Mouse (Mus musculus) gastrocnemius, postnatal 14 days (tissue): ENCODE data around the gene Mrs2. TPM values are rescaled to one million over a fixed set of nuclear protein-coding genes. Genes with fewer than 3 reads are reported as not detected.
A peak's percentile ranks its signal among the peaks of the same experiment; 100 is the strongest.

ENCODE experiments used
- DNase-seq: peaks from one replicate; pipeline ENCODE4 v3.0.0; 2021; ENCODE audit warnings: mixed read lengths
- intact Hi-C: fragments of 180-260 bp; cut with DNase I; formaldehyde crosslinking; loops from one replicate; pipeline ENCODE4 v1.15.1; 2025; ENCODE audit warnings: low total_unique reads
- long read RNA-seq, 2 experiments: library from polyadenylated mRNA; stranded (forward); transcript quantifications; one replicate each; pipeline ENCODE4 v2.0.0; 2021
- total RNA-seq, 2 experiments: library from RNA; stranded (reverse); gene quantifications; 2 replicates each; pipeline ENCODE4 v1.2.3; 2021

Mrs2 gene
- 10 to 100 TPM; 22.2 to 22.6 TPM for total RNA-seq
- long read RNA-seq, experiment 1, full-length matches to known transcripts: 9 of 18 reads
- long read RNA-seq, experiment 1, partial matches to known transcripts: 1 of 18 reads
- long read RNA-seq, experiment 1, other reads (novel, unspliced or antisense): 8 of 18 reads
- long read RNA-seq, experiment 2, full-length matches to known transcripts: 14 of 30 reads
- long read RNA-seq, experiment 2, partial matches to known transcripts: 2 of 30 reads
- long read RNA-seq, experiment 2, other reads (novel, unspliced or antisense): 14 of 30 reads

DNA sequence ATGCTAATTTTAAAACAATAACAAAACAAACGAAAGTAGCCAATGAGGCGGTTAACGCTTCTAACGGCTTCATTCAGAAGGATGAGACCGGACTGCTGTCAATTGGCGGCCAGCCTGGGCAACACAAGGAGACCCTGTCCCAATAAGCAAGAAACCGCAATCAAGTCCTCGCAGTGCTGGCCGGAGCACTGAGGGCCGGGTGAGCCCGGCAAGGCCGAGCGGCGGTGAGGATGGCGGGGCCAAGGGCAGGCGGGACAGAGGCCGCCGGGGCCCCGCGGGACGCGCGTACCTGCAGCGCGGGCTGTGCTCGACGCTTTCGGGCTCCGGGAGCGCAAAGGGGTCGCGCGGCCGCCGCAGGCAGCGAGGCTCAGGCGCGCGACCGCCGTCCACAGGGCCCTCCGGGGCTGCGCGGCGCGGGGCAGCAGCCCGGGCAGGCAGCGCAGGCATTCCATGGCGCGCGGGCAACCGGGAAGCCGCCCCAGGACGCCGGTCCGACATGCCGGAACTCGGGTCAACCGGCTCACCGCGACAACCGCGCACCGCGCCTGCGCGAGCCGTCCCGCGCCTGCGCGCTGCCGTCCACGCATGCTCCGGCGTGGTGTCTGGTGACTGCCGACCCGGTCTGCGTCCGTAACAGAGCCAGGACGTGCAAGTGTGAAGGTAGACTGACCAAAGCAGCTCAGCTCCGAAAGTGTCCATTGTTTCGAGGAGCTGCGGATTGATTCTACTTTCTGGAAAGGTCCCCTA, at the start of gene Mrs2:
Gene Mrs2, minus strand, starts transcription at position 587 of the 747 bp plus-strand sequence.
- peak; percentile 88 for DNase-seq
- intact Hi-C loops: no loop called here

DNA sequence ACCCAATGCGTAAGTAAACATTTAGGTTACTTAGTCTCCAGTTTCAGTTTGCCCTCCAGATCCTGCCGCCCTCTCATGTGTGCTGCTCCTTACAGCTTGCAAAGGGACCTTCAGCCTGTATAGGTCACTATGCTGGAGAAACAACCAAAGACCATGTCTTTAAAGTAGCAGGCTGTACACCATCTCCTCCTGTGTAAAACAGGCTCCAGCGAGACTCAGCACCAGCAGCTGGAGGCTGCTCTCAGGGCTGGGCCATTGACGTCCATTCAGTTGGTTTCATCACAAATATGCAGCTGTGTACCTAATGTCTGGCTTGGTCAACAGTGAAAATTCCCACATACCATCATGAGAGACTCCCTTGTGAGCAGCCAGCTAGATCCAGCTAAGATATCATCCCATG, 49.6 kb upstream of the Mrs2 start:
- intact Hi-C loops: no loop called here
- DNase-seq: no peak

DNA sequence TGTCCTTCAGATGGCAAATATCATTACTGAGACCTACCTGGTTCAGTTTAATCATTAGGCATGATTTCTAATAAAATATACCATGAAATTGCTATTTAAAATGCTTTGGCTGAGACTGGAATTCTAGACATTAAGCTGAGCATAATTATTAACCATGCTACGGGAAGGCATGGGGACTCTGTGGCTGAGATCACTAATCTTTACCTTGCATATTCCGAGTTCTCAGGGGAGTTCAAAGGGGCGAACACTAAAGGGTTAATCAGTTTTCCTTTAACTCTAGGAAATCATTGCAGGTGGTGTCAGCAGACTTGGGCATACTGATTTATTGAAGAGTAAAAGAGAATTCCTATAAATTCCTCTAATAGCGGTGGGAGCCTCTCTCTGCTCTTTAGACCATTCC, 47.0 kb upstream of the Mrs2 start:
- no peak for DNase-seq
- intact Hi-C loops: no loop called here

DNA sequence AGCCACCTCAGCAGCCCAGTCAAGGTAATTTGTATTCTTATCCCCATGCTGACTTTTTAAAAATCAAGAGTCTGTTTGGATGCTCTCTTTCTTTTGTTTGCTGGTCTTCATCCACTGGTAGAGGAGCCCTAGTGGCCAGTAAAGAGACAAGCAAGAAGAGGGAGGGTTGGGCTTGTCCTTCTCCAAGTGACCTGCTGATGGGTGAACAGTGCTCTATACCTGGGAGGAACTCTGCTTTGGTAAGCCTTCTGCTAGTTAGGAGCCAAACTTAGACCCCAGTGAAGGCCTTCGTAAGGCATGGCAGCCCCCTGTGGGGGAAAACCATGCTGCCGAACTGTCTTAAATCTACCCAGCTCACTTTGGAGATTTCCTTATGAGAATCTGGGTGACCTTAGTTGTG, 46.5 kb upstream of the Mrs2 start:
- no peak for DNase-seq
- intact Hi-C loops: no loop called here

DNA sequence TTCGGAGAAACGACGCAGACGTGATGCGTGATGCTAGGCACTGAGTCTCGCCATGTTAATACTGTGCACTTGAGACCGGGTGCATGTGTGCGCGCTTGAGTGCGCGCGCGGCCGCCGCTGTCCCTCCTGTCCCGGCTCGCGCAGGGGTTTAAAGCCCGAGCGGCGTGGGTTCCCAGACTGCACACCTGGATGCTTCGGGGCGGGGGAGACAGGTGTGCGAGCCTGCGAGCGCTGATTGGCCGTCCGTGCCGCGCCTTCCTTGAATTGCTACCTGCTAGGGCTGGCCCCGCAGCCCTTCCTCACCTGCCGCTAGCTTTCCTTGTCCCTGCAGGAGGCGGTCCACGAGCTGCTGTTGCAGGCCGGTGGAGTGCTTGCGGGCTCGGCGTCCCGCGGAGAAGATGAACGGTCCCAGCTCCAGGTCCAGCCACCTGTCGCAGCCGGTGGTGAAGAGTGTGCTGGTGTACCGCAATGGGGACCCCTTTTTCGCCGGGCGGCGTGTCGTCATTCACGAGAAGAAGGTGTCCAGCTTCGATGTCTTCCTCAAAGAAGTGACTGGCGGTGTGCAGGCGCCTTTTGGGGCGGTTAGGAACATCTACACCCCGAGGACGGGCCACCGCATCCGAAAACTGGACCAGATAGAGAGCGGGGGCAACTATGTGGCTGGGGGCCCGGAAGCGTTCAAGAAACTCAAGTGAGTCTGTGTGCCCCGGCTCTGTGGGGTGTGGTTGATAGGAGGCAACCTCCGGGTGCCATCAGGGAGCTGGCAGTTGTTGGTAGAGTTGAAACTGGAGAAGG, 35.9 kb upstream of the Mrs2 start, which contains the start of gene Dcdc2a:
Gene Dcdc2a, plus strand, starts transcription at position 132 of the 795 bp plus-strand sequence.
- intact Hi-C loops: no loop called here
- DNase-seq: no peak

DNA sequence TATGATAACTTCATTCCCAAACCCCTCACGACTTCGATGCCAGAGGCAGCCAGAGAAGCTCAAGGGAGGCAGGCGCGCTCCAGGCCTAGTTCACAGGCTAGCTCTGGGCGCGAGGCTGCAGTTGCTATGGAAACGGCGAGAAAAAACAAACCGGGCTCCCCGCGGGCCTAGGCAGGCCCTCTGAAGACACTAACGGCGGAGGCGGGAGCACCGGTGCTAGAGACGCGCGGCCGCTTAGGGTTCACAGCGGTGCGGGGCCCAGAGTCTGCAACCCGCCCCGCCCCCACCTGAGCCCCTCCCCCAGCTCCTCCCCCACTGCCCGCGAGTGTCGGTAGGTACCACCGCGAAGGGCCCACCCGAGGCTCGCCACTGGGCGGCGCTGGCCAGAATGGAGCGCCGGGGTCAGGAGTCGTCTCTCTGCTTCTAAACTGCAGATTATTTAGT, 35.0 kb upstream of the Mrs2 start:
- peak; percentile 23 for DNase-seq
- intact Hi-C loops: no loop called here

DNA sequence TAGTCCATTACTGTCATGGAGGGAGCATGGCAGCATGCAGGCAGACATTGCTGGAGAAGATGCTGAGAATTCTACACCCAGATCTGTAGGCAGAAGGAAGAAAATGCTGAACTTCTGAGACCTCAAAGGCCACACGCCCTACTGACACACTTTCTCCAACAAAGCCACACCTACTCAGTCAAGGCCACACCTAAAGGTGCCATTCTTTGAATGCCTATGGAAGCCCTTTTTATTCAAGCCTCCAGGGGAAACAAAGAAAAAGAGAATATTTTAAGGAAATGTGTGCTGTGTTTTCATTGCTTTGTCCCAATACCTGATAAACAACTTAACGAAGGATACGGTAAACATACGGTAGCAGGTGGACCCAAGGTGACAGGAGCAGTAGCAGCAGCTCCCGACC, 32.5 kb upstream of the Mrs2 start:
- no peak for DNase-seq
- intact Hi-C loops: no loop called here

DNA sequence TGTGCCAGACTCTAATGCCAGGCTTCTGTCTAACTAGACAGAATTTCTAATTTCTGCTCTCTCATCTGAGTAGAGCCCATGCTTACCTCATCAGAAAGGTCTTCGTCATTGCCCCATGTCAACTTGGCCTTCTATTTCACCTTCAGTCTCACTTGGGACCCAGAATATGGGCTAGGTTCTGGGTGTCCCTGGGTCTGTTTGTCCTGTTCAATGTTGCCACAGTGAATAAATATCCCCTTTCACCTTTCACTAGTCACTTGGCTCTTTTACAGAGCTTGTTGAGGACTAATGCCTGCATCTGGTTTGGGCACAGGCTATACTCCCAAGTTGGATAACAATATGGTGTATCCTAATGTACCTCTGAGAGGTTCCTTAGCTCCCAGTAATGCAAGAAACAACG, 19.3 kb upstream of the Mrs2 start:
- intact Hi-C loops: no loop called here
- no peak for DNase-seq

DNA sequence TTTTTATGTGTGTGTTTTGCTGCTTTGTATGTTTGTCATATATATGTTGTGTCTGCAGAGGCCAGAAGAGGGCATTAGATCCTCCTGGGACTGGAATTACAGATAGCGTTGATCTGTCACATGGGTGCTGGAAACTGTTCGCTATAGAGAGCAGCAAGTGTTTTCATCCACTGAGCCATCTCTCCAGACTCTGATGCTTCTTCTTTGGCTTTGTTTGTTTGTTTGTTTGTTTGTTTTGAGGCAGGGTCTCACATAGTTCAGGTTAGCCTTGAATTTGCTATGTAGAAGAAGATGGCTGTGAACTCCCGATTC, 6.9 kb upstream of the Mrs2 start:
- no peak for DNase-seq
- intact Hi-C loops: no loop called here

DNA sequence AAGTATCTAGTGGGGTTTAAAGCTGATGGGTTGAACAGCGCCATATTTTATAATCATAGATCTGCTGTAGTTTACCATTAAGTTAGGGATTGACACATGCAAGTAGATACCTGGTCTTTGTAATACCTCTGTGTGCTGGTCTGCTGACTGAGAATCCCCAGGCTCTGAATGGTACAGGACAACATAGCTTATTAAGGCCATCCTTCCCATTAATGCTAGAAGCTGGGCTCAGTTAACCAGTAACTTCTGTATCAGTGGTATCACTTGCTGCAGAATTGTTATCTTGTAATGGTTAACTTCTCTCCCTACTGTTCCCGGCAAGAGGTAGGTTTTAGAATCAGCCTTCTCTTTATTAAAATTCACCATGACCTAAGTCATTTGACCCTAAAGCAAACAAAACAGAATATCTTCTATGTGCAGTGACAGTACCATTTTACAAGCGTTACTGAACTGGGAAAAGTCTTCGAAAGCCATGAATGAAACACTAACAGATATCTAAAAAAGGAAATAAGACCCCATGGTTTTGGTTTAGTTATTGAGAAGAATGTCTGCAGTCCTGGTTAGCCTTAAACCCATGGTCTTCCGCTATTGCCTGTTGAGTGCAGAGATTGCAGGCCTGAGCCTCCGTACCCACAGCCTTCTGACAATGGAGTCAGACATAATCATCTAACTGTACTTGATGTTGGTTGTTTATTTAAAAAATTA, 6.4 kb upstream of the Mrs2 start:
- intact Hi-C loops: no loop called here
- DNase-seq: no peak

DNA sequence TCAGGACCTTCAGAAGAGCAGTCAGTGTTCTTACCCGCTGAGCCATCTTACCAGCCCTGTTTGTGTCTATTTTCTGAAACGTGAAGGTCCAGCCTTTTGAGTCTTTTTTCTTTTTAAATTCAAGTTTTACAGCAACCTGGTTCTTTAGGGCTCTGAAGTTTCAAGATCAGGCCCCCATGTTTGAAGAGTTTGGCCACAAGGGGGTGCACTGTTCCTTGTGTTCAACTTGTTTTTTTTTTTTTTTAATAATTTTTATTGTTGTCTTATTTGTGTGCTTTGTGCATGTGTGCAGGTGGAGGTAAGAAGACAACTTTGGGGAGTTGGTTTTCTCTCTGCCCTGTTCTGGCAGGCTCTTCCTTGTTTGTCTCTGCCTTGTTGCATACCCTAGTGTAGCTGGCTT, 4.5 kb upstream of the Mrs2 start:
- DNase-seq: peak; percentile 26
- intact Hi-C loops: no loop called here

DNA sequence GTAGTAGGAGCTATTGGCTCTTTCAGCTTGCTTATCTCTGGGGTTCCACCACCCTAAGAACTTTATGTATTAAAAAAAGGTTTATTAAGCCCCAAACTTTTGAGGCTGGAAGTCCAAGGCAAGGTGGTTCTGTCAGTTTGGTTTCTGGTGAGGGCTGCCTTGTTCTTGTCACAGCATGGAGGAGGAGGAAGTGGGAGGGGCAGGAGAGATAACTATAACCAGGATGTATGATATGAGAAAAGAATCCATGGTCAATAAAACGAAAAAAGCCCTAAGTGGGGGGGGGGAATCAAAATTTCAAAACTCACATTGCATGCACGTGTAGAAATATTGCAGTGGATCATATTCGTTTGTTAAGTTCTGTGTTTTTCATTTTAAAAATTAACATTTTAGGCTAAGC, 3.0 kb upstream of the Mrs2 start:
- intact Hi-C loops: no loop called here
- DNase-seq: no peak

DNA sequence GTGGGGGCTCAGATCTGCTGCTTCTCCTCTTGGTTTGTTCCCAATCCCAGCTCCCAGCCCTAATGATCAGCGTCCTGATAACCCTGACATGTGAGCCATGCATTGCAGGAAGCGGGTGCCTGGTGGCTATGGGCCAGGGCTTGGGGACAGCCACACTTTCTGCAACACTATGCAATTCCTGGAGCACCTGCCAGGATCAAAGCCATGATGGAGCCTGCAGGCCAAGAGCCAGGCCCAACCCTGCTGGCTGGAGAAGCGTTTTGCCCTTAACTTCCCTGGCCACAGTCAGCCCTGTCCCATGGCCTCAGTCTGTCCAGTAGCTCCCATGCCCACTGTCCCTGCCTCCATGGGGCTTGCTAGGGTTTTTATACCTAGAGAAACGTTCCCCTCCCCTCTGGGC, 2.2 kb upstream of the Mrs2 start:
- DNase-seq: no peak
- intact Hi-C loops: no loop called here

DNA sequence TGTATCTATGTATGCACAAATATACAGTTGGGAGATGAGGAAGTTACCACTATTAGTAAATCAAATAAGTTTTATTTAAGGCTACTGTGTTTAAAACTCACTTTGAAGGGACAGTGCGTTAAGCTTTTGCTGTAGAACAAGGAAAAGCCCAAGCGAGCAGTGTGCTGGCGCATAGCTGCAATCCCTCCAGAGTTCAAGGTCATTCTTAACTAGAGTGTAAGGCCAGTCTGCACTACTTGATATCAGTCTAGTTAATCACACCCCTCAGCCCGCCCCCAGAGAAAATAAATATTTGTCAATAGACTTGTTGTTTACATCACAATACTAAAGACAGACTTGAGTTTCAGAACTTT, 337 bp upstream of the Mrs2 start:
- DNase-seq: no peak
- intact Hi-C loops: no loop called here

DNA sequence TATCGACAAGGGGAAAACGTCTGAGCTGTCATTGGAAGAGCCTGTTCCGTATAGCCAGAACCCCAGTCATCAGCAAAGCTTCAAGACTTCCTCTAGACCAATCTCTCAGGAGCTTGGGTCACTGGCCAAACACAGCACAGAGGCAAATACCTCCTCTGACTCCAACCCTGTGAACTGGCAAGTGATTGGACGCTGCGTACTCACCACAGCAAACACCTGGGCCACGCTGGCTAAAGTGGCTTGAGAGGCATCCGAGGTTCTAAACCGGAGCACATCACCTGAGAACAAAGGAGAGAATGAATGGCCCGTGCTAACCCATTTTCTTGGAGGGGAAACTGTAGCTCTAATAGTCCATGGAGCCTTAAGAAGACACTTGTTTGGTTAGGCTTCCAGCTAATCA, 1.9 kb downstream of the Mrs2 start:
- intact Hi-C loops: no loop called here
- no peak for DNase-seq

DNA sequence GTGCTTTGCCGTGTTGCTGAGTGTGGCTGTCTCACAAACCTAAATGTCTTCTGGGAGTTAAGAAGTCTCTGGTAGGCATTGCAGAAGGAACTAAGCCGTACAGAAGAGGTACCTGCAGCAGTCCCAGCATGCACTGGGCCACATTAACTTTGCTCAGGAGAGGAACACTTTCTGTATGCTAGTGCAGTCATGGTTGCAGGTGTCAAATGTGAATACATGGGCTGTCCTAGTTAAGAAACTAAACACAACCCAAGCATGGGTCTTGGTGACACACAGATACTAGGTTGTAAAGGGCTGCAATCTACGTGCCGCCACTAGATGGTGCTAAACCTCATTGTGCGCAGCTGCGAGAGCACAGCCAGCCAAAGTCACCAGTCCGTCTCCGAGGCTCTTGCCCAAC, 13.1 kb downstream of the Mrs2 start:
- intact Hi-C loops: no loop called here
- no peak for DNase-seq

DNA sequence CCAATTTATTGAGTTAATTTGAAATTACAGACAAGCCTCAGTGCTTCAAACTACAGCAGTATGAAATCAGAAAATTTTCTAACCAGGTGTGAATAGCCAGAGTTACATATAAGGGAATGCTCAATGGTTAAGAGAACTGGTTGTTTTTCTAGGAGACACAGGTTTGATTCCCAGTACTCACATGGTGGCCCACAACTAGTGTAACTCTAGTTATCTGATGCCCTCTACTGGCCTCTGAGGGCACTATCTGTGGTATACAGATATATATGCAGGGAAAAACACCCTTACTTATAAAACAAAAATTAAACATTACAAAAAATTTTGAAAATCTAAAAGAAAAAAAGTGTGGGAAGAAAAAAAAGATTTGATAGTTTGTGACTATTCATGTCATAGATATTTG, 17.2 kb downstream of the Mrs2 start:
- intact Hi-C loops: no loop called here
- no peak for DNase-seq

DNA sequence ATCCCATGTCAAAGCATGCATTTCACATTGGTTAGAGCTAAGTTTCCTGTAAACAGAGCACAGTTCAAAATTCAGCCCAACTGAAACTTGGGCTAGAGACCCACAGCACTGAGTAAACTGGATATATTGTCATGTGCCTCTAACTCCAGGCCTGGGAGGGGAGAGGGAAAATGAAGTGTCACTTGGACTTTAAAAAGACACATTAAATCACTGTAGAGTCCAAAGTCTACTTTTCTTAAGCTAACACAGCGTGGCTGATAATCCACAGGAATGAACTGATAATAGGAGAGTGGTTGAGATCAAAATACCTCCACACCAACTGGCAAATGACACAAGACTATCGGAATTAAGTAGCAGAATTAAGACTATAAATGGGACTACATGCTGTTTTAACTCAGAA, 20.6 kb downstream of the Mrs2 start:
- intact Hi-C loops: no loop called here
- no peak for DNase-seq

DNA sequence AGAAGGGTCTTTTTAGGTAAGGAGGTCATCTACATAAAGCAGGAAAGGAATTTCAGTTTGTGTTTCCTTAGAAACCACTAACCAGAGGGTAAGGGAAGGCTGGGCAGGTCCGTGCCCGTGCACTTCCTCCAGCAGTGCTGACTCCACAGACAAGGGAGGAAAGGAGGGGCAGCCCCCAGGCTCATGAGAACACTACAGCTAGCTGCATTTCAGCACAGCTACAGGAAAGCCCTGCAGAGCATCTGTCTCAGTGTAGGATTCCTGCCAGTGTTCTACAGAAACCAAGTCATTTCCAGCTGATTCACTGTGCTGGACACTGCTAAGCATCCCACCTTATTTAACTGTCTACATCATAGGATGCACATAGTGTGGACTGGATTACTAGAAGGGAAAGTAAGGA, 27.0 kb downstream of the Mrs2 start:
- intact Hi-C loops: loop anchor here (5.0 kb wide), 1 partner anchor 56 kb away; the partner anchor contains the start of gene Aldh5a1

DNA sequence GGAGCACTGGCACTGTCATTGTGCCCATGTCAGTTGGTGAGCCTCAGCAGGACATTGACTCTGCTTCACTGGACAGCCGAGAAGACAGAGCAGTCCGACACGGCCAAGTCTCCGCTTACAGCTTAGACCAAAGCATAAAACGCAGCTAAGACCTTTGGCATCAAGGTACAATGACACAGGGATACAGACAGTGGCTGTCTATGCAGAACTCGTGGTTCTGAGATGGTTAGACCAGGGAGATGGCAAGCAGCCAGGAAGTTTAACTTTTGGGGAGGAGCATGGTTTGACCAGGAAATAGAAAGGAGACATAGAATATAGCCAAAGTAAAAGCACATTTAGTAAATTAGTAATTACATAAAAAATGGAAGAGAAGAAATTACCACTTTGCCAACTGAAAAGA, 31.2 kb downstream of the Mrs2 start:
- DNase-seq: no peak
- intact Hi-C loops: no loop called here

More for the DNA sequence above, 27.0 kb downstream of the Mrs2 start:
- no peak for DNase-seq
